Mouse (Mus musculus) heart, embryonic 14.5 days (tissue): ENCODE data around the gene Klf13. TPM values are rescaled to one million over a fixed set of nuclear protein-coding genes. Genes with fewer than 3 reads are reported as not detected.

Experiments used
- ATAC-seq: fragments of 200-750 bp; cut with Nextera tagmentation; 2 replicates; pipeline ENCODE4 v1.8.0; 2017; ENCODE audit warnings: low read depth, moderate TSS enrichment; ENCODE audit not compliant: insufficient number of reproducible peaks, insufficient read depth, low FRiP score
- H3K27ac ChIP-seq, 2 experiments: fragments of 200-500 bp in 1 of 2; fragments of 300-500 bp in 1 of 2; sonication (generic) in 1 of 2; replicated peaks in 1 of 2; 2 replicates each; pipeline ENCODE4 v1.5.1; 2012 to 2014; ENCODE audit warnings: low read depth in 2 of 2, low read length in 2 of 2, control low read depth in 1 of 2, mild to moderate bottlenecking in 1 of 2, mixed read lengths in 1 of 2; ENCODE audit not compliant: control insufficient read depth in 1 of 2, insufficient read depth in 1 of 2
- H3K27me3 ChIP-seq: fragments of 300-500 bp; sonication (generic); 2 replicates; pipeline ENCODE4 v1.6.1; 2014; ENCODE audit warnings: mild to moderate bottlenecking, low read length, control low read depth; ENCODE audit not compliant: control insufficient read depth, insufficient read depth
- H3K36me3 ChIP-seq: fragments of 300-500 bp; sonication (generic); 2 replicates; pipeline ENCODE4 v1.6.1; 2014; ENCODE audit warnings: mild to moderate bottlenecking, control low read depth, low read length, mixed read lengths; ENCODE audit not compliant: control insufficient read depth, insufficient read depth
- H3K4me1 ChIP-seq, 2 experiments: fragments of 200-500 bp in 1 of 2; fragments of 300-500 bp in 1 of 2; sonication (generic) in 1 of 2; 2 replicates each; pipeline ENCODE4 v1.6.1; 2012 to 2014; ENCODE audit warnings: low read length in 2 of 2, control low read depth in 1 of 2, mixed read lengths in 1 of 2; ENCODE audit not compliant: control insufficient read depth in 2 of 2, insufficient read depth in 2 of 2
- H3K4me2 ChIP-seq: fragments of 300-500 bp; sonication (generic); 2 replicates; pipeline ENCODE4 v1.6.1; 2014; ENCODE audit warnings: mild to moderate bottlenecking, low read length
- H3K4me3 ChIP-seq, 2 experiments: fragments of 200-500 bp in 1 of 2; fragments of 300-500 bp in 1 of 2; sonication (generic) in 1 of 2; 2 replicates each; pipeline ENCODE4 v1.5.1; 2012 to 2014; ENCODE audit warnings: low read length in 2 of 2, mild to moderate bottlenecking in 2 of 2, control low read depth in 1 of 2, low read depth in 1 of 2, moderate library complexity in 1 of 2; ENCODE audit not compliant: control insufficient read depth in 1 of 2, insufficient read depth in 1 of 2
- H3K9ac ChIP-seq: fragments of 300-500 bp; sonication (generic); 2 replicates; pipeline ENCODE4 v1.6.1; 2014; ENCODE audit warnings: mild to moderate bottlenecking, low read length
- H3K9me3 ChIP-seq: fragments of 300-500 bp; sonication (generic); 2 replicates; pipeline ENCODE4 v1.6.1; 2016; ENCODE audit warnings: low read length, control low read depth; ENCODE audit not compliant: control insufficient read depth
- WGBS: fragments of 180-500 bp; shearing (Covaris S2); extraction: QIAGEN DNeasy Blood & Tissue Kit; methylation state at CpG from one replicate; pipeline ENCODE4 v1.1.7; 2014; 5-methylcytosine and 5-hydroxymethylcytosine counted together
- polyA plus RNA-seq: library from polyadenylated mRNA; unstranded; fragments of >200 nt; fragmentation: Nextera tagmentation; extraction: Ambion mirVana; gene quantifications from 2 replicates; pipeline ENCODE4 v1.2.1, GENCODE M21; 2014

Klf13 gene
- polyA plus RNA-seq, 1 experiment from 2014 or later: 26.7 TPM

- H3K4me3 ChIP-seq: no peak overlapping the region
- no peaks in the 10 kb centered on the region for H3K36me3 ChIP-seq
- H3K27ac ChIP-seq: no peak overlapping the region
- 31% methylated on average over 16 of the region's 16 CpGs for WGBS
- H3K9ac ChIP-seq: no peak overlapping the region
- H3K9me3 ChIP-seq: no peaks in the 10 kb centered on the region
- 0 out of 2 replicates have a peak, but pooled peaks have one; percentile 21 for ATAC-seq
- no peaks in the 10 kb centered on the region for H3K27me3 ChIP-seq
- H3K4me2 ChIP-seq: no peak overlapping the region
- peaks cover 8% of the 10 kb centered on the region in 2 experiments; a peak in 3 of 4 replicates for H3K4me1 ChIP-seq
These were observed 18.4 kb upstream of the Klf13 start for GRCm38 (mm10) chr7:63956981-63957713.

- no peak for ATAC-seq
These were observed 17.6 kb upstream of the Klf13 start for GRCm38 (mm10) chr7:63956138-63956823.

GRCm38 (mm10) chr7:63955440-63955839 lies 16.7 kb upstream of the Klf13 start:
- H3K27me3 ChIP-seq: no peaks in the 10 kb centered on the region
- 67% methylated on average over 2 of the region's 2 CpGs for WGBS
- ATAC-seq: no peak
- no peaks in the 10 kb centered on the region for H3K9me3 ChIP-seq
- no peak overlapping the region for H3K4me3 ChIP-seq
- no peaks in the 10 kb centered on the region for H3K36me3 ChIP-seq
- H3K4me2 ChIP-seq: no peak overlapping the region
- H3K9ac ChIP-seq: no peak overlapping the region
- peaks cover 8% of the 10 kb centered on the region in 2 experiments; a peak in 3 of 4 replicates for H3K4me1 ChIP-seq
- no peak overlapping the region for H3K27ac ChIP-seq

More at GRCm38 (mm10) chr7:63956138-63956823, 17.6 kb upstream of the Klf13 start:
- Histone ChIP-seq H3K4me3 (no peak overlapping the region), H3K9me3 (no peaks in the 10 kb centered on the region), H3K9ac (no peak overlapping the region), H3K36me3 (no peaks in the 10 kb centered on the region), H3K27me3 (no peaks in the 10 kb centered on the region), H3K4me2 (no peak overlapping the region), H3K27ac (no peak overlapping the region), H3K4me1 (peaks cover 8% of the 10 kb centered on the region in 2 experiments; a peak in 3 of 4 replicates)
- 64% methylated on average over 14 of the region's 14 CpGs for WGBS

GRCm38 (mm10) chr7:63952077-63952898 lies 13.6 kb upstream of the Klf13 start:
- no peak for ATAC-seq
- H3K27me3 ChIP-seq: no peaks in the 10 kb centered on the region
- no peak overlapping the region for H3K4me3 ChIP-seq
- H3K27ac ChIP-seq: no peak overlapping the region
- H3K9ac ChIP-seq: no peak overlapping the region
- H3K4me1 ChIP-seq: peaks cover 8% of the 10 kb centered on the region in 2 experiments; a peak in 3 of 4 replicates
- H3K9me3 ChIP-seq: no peaks in the 10 kb centered on the region
- whole genome bisulfite sequencing: 52% methylated on average over 7 of the region's 7 CpGs
- H3K4me2 ChIP-seq: no peak overlapping the region
- no peaks in the 10 kb centered on the region for H3K36me3 ChIP-seq

- no peak for ATAC-seq
- Histone ChIP-seq H3K9ac (no peak overlapping the region), H3K9me3 (no peaks in the 10 kb centered on the region), H3K36me3 (no peaks in the 10 kb centered on the region), H3K27me3 (no peaks in the 10 kb centered on the region), H3K4me2 (no peak overlapping the region), H3K27ac (no peak overlapping the region), H3K4me3 (no peak overlapping the region), H3K4me1 (peaks cover 0 to 2% of the 10 kb centered on the region in 2 experiments; a peak in 1 of 4 replicates)
- 60% methylated on average over 10 of the region's 10 CpGs for WGBS
These were observed 12.4 kb upstream of the Klf13 start for GRCm38 (mm10) chr7:63950931-63951607.

- Histone ChIP-seq H3K4me3 (no peak overlapping the region), H3K36me3 (no peaks in the 10 kb centered on the region), H3K27ac (no peak overlapping the region), H3K27me3 (no peaks in the 10 kb centered on the region), H3K4me1 (no peaks in the 10 kb centered on the region), H3K9ac (no peak overlapping the region), H3K4me2 (no peak overlapping the region), H3K9me3 (no peaks in the 10 kb centered on the region)
- no peak for ATAC-seq
- 76% methylated on average over 3 of the region's 3 CpGs for WGBS
These were observed 10.5 kb upstream of the Klf13 start for GRCm38 (mm10) chr7:63949176-63949575.
